Mouse (Mus musculus): Measurements from ENCODE around the gene Cd276. TPM values are rescaled to one million over a fixed set of nuclear protein-coding genes. Genes with fewer than 3 reads are reported as not detected.
A peak's percentile ranks its signal among the peaks of the same experiment; 100 is the strongest.

The Cd276 gene
- polyA plus RNA-seq, 1 experiment from 2014 or later, result 33.6 TPM

- no peak for ATAC-seq (ENCODE audit: low FRiP score)
- Histone ChIP-seq H3K4me2 (no peak overlapping the region), H3K9ac (replicated peaks) (no peak overlapping the region), H3K27me3 (replicated peaks) (no peaks in the 10 kb centered on the region), H3K9me3 (replicated peaks) (no peaks in the 10 kb centered on the region), H3K4me3 (replicated peaks) (no peak overlapping the region), H3K27ac (replicated peaks) (no peak overlapping the region), H3K36me3 (peaks cover 35% of the 10 kb centered on the region), H3K4me1 (no peaks in the 10 kb centered on the region)
- 86% methylated on average over 4 of the region's 4 CpGs for WGBS
Measured at GRCm38 (mm10) chr9:58525108-58525507, 30.1 kb downstream of the Cd276 start.

- Histone ChIP-seq H3K9ac (replicated peaks) (no peak overlapping the region), H3K9me3 (replicated peaks) (no peaks in the 10 kb centered on the region), H3K36me3 (peaks cover 24% of the 10 kb centered on the region), H3K4me2 (no peak overlapping the region), H3K27me3 (replicated peaks) (no peaks in the 10 kb centered on the region), H3K27ac (replicated peaks) (no peak overlapping the region), H3K4me1 (peaks cover 13% of the 10 kb centered on the region), H3K4me3 (replicated peaks) (no peak overlapping the region)
- 76% methylated on average over 4 of the region's 4 CpGs for WGBS
- ATAC-seq (ENCODE audit: low FRiP score), result no peak
Measured at GRCm38 (mm10) chr9:58521883-58522423, 33.3 kb downstream of the Cd276 start.

GRCm38 (mm10) chr9:58520816-58521581 is 34.2 kb downstream of the Cd276 start:
- H3K9ac ChIP-seq (replicated peaks), result no peak overlapping the region
- no peak overlapping the region for H3K4me3 ChIP-seq (replicated peaks)
- peaks cover 18% of the 10 kb centered on the region for H3K36me3 ChIP-seq
- 0 out of 2 replicates have a peak overlapping the region, but pooled peaks have one; percentile 25 for H3K27ac ChIP-seq (replicated peaks)
- H3K27me3 ChIP-seq (replicated peaks), result no peaks in the 10 kb centered on the region
- H3K4me2 ChIP-seq, result no peak overlapping the region
- no peak for ATAC-seq (ENCODE audit: low FRiP score)
- 63% methylated on average over 5 of the region's 5 CpGs for WGBS
- no peaks in the 10 kb centered on the region for H3K9me3 ChIP-seq (replicated peaks)
- H3K4me1 ChIP-seq, result peaks cover 13% of the 10 kb centered on the region

- Histone ChIP-seq H3K4me1 (peaks cover 13% of the 10 kb centered on the region), H3K27ac (replicated peaks) (no peak overlapping the region), H3K9ac (replicated peaks) (no peak overlapping the region), H3K36me3 (peaks cover 8% of the 10 kb centered on the region), H3K9me3 (replicated peaks) (no peaks in the 10 kb centered on the region), H3K4me2 (no peak overlapping the region), H3K4me3 (replicated peaks) (no peak overlapping the region), H3K27me3 (replicated peaks) (no peaks in the 10 kb centered on the region)
- no peak for ATAC-seq (ENCODE audit: low FRiP score)
- WGBS, result 82% methylated on average over 3 of the region's 3 CpGs
Measured at GRCm38 (mm10) chr9:58519953-58520352, 35.3 kb downstream of the Cd276 start.

- Histone ChIP-seq H3K9ac (replicated peaks) (no peak overlapping the region), H3K27me3 (replicated peaks) (no peaks in the 10 kb centered on the region)
- WGBS, result 52% methylated on average over 9 of the region's 9 CpGs
Measured at GRCm38 (mm10) chr9:58517866-58518750, 37.1 kb downstream of the Cd276 start.

GRCm38 (mm10) chr9:58516480-58516879 is 38.8 kb downstream of the Cd276 start:
- Histone ChIP-seq H3K9ac (replicated peaks) (no peak overlapping the region), H3K4me1 (peaks cover 18% of the 10 kb centered on the region), H3K9me3 (replicated peaks) (no peaks in the 10 kb centered on the region), H3K36me3 (no peaks in the 10 kb centered on the region), H3K27me3 (replicated peaks) (no peaks in the 10 kb centered on the region), H3K4me2 (no peak overlapping the region), H3K27ac (replicated peaks) (no peak overlapping the region), H3K4me3 (replicated peaks) (no peak overlapping the region)
- ATAC-seq (ENCODE audit: low FRiP score), result no peak
- 76% methylated on average over 3 of the region's 3 CpGs for WGBS

More at GRCm38 (mm10) chr9:58517866-58518750, 37.1 kb downstream of the Cd276 start:
- Histone ChIP-seq H3K4me1 (peaks cover 18% of the 10 kb centered on the region), H3K4me3 (replicated peaks) (no peak overlapping the region), H3K36me3 (no peaks in the 10 kb centered on the region), H3K9me3 (replicated peaks) (no peaks in the 10 kb centered on the region), H3K4me2 (no peak overlapping the region), H3K27ac (replicated peaks) (no peak overlapping the region)
- ATAC-seq (ENCODE audit: low FRiP score), result no peak

- 48% methylated on average over 5 of the region's 5 CpGs for WGBS
- Histone ChIP-seq H3K27ac (replicated peaks) (no peak overlapping the region), H3K4me2 (no peak overlapping the region), H3K4me3 (replicated peaks) (no peak overlapping the region), H3K27me3 (replicated peaks) (no peaks in the 10 kb centered on the region), H3K4me1 (peaks cover 15% of the 10 kb centered on the region), H3K9ac (replicated peaks) (no peak overlapping the region), H3K9me3 (replicated peaks) (no peaks in the 10 kb centered on the region), H3K36me3 (no peaks in the 10 kb centered on the region)
- ATAC-seq (ENCODE audit: low FRiP score), result no peak
Measured at GRCm38 (mm10) chr9:58513749-58514148, 41.5 kb downstream of the Cd276 start.

- no peak overlapping the region for H3K9ac ChIP-seq (replicated peaks)
- no peaks in the 10 kb centered on the region for H3K9me3 ChIP-seq (replicated peaks)
- no peaks in the 10 kb centered on the region for H3K36me3 ChIP-seq
- no peaks in the 10 kb centered on the region for H3K27me3 ChIP-seq (replicated peaks)
- H3K4me1 ChIP-seq, result 0 out of 2 replicates have a peak, but pooled peaks cover 5% of the 10 kb centered on the region
- 86% methylated on average over 5 of the region's 5 CpGs for WGBS
- H3K4me2 ChIP-seq, result no peak overlapping the region
- H3K4me3 ChIP-seq (replicated peaks), result no peak overlapping the region
- no peak for ATAC-seq (ENCODE audit: low FRiP score)
- H3K27ac ChIP-seq (replicated peaks), result no peak overlapping the region
Measured at GRCm38 (mm10) chr9:58510452-58510851, 44.8 kb downstream of the Cd276 start.

GRCm38 (mm10) chr9:58507216-58508005 is 47.8 kb downstream of the Cd276 start:
- Histone ChIP-seq H3K9me3 (replicated peaks) (no peaks in the 10 kb centered on the region), H3K27ac (replicated peaks) (no peak overlapping the region), H3K36me3 (no peaks in the 10 kb centered on the region), H3K4me2 (no peak overlapping the region), H3K9ac (replicated peaks) (no peak overlapping the region), H3K27me3 (replicated peaks) (no peaks in the 10 kb centered on the region), H3K4me1 (no peaks in the 10 kb centered on the region), H3K4me3 (replicated peaks) (no peak overlapping the region)
- ATAC-seq (ENCODE audit: low FRiP score), result no peak
- 79% methylated on average over 8 of the region's 8 CpGs for WGBS

- 89% methylated on average over 5 of the region's 5 CpGs for WGBS
- peaks cover 6% of the 10 kb centered on the region; the same call in 1 of the 2 replicates for H3K36me3 ChIP-seq
- H3K4me2 ChIP-seq, result no peak overlapping the region
- H3K27me3 ChIP-seq (replicated peaks), result no peaks in the 10 kb centered on the region
- H3K9ac ChIP-seq (replicated peaks), result no peak overlapping the region
- no peaks in the 10 kb centered on the region for H3K9me3 ChIP-seq (replicated peaks)
- ATAC-seq (ENCODE audit: low FRiP score), result no peak
- H3K4me3 ChIP-seq (replicated peaks), result no peak overlapping the region
- H3K27ac ChIP-seq (replicated peaks), result no peak overlapping the region
- peaks cover 4% of the 10 kb centered on the region for H3K4me1 ChIP-seq
Measured at GRCm38 (mm10) chr9:58500946-58501345, 54.3 kb downstream of the Cd276 start.

GRCm38 (mm10) chr9:58497942-58498341 is 57.3 kb downstream of the Cd276 start:
- H3K36me3 ChIP-seq, result peaks cover 6% of the 10 kb centered on the region; the same call in 1 of the 2 replicates
- H3K9ac ChIP-seq (replicated peaks), result no peak overlapping the region
- WGBS, result 18% methylated on average over 4 of the region's 4 CpGs

More at GRCm38 (mm10) chr9:58497942-58498341, 57.3 kb downstream of the Cd276 start:
- Histone ChIP-seq H3K4me1 (peaks cover 20% of the 10 kb centered on the region), H3K27ac (replicated peaks) (no peak overlapping the region), H3K27me3 (replicated peaks) (no peaks in the 10 kb centered on the region), H3K4me2 (no peak overlapping the region), H3K9me3 (replicated peaks) (no peaks in the 10 kb centered on the region), H3K4me3 (replicated peaks) (no peak overlapping the region)
- no peak for ATAC-seq (ENCODE audit: low FRiP score)
